Mouse (Mus musculus): ENCODE results near the gene C130026I21Rik.
"Not testable (repeated sequence)": the region's sequence is repeated elsewhere in the genome, so short reads cannot be mapped to it uniquely, and the experiment has no call there.

Gene C130026I21Rik

DNA sequence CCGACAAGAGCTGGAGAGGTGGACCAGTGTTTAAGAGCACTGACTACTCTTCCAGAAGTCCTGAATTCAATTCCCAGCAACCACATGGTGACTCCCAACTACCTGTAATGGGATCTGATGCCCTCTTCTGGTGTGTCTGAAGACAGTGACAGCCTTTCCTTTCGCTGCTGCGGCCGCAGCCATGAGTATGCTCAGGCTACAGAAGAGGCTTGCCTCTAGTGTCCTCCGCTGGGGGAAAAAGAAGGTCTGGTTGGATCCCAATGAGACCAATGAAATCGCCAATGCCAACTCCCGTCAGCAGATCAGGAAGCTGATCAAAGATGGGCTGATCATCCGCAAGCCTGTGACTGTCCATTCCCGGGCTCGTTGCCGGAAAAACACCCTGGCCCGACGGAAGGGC, 258.4 kb downstream of the C130026I21Rik start:
- not testable (repeated sequence) for DNase-seq

DNA sequence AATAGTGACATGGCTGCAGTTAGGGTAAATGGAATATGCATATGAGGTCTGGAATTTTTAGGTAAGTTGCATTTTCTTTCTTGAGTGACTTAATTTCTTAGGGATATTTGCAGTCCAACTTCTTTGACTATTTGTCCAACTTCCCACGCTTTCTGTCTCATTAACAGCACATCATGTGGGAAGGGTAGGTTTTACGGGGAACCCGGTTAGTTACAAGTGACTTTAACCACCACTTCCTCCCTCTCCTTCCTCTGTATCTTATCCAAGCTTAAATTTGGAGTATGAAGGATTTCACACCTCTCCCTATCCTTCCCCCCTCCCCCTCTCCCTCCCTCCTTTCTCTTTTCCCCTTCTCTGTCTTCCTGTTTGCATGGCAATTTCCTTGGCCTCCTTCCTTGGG, 259.4 kb downstream of the C130026I21Rik start:
- not testable (repeated sequence) for DNase-seq

DNA sequence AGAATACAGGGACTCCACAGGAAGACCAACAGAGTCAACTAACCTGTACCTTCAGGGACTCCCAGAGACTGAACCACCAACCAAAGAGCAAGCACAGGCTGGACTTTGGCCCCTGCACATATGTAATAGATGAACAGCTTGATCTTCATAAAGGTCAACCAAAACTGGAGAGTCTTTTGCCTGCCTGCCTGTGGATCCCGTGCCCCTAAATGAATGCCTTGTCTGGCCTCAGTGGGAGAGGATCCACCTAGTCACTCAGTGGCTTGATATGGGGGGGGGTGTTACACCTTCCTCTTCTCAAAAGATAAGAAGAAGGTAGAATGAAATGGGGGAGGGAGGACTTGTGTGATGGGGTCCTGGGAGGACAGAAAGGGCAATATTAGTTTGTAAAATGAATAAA, 262.6 kb downstream of the C130026I21Rik start:
- not testable (repeated sequence) for DNase-seq

GRCm38 (mm10) chr1:84999241-84999640, 271.1 kb downstream of the C130026I21Rik start:
- not testable (repeated sequence) for DNase-seq

DNA sequence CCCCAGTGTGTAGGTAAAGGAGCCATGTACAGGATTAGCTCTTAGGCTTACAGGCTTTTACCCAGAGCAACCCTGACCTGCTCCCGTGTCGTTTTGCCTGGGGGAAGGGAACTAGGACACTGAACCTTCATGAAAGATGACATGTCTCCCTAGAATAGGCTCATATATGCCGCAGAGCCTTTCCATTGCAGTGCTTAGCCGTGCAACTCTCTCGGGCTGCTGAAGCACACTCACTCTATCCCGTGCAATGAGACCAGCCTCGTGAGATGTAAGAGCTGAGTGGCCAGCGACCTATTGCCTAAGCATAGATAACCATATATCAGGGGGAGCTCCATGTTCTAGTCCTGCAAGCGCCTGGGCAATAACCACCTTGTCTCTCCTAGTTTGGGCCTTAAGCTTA, 274.1 kb downstream of the C130026I21Rik start:
- DNase-seq = not testable (repeated sequence)

DNA sequence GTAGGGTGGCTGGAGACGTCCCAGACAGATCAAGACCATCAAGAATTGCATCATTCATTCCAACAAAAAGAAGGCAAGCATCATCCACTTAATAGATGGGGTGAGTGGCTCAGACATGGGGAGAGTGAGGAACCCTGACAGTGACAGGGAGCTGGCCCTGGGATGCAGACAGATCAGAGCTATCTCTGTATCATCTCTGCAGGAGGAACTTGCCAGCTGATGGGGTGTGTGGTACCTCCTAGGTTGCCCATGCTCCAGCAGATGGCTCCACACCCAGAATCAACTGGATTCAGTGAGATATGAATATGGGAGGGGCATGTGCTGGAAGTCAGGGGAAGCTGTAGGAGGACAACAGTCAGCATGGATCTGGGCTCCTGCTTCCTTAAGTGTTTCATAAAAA, 275.9 kb downstream of the C130026I21Rik start:
- not testable (repeated sequence) for DNase-seq

DNA sequence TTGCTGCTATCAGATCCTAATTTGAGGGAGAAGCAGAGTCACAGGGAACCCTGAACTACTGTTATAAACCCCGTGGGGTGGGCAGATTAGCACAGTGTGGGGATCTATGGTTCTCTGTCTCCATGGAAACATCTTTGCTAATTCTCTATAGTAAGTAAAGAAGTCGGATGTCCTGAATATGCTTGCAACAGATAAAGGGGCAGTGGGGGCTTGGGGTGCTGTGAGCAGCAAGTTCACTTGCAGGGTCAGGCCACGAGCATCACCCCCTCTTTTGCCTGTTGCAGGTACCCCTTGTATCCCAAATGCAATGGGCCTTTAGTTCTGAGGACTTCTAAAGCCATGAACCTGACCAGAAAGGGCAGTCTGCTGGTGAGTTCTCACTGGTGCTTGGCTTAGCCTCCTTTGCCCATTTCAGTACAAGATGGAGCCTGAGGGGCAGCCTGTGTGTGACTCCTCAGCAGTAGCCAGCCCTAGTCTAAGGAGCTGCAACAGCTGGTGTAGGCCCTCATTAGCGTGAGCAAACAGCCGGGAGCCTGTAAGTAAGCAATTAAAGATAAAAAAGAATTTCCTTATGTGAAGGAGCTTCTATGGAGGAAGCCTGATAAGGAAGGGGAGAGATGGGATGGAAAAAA, 276.6 kb downstream of the C130026I21Rik start:
- DNase-seq = not testable (repeated sequence)

GRCm38 (mm10) chr1:84993235-84993634, 277.1 kb downstream of the C130026I21Rik start:
- DNase-seq = not testable (repeated sequence)

- not testable (repeated sequence) for DNase-seq
Observed at GRCm38 (mm10) chr1:84992827-84993226, 277.5 kb downstream of the C130026I21Rik start.

- not testable (repeated sequence) for DNase-seq
Observed at GRCm38 (mm10) chr1:84989044-84989443, 281.3 kb downstream of the C130026I21Rik start.

DNA sequence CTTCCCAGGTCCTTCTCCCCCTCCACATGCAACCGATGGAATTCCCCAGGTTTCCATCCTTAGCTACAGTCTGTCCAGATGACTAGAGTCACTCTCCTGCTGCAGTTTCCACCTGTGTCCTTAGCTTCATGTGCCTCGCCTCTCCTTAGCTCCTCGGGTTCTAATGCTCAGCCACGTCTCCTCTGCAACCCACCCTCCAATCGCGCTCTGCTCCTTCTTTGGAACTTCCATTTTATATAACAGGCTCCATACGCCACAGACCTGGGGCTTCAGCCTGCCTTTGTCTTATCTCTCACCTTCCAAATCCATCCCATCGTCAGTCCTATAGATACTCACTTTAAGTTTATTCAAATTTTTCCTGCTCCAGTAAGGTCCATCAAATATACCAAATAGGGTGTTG, 282.6 kb downstream of the C130026I21Rik start:
- not testable (repeated sequence) for DNase-seq

DNA sequence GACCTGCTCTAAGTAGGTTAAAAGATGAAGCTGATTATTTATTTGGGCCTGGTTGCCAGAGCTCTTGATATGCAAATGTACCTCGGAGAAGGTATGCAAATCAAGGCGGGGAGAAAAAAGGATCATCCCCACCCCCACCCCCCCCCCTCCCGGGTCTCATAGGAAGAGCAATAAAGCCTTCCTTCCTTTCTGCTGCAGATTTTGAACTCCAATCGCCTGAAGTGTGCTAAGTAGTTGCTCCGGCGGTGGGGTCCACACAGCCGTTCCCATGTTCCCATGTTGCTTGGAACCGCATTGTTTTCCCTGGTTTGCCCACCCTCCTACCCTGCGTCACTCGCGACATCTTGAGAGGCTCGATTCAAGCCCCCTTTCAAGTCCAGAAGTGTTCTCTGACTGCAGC, 308.6 kb downstream of the C130026I21Rik start:
- DNase-seq = not testable (repeated sequence)

DNA sequence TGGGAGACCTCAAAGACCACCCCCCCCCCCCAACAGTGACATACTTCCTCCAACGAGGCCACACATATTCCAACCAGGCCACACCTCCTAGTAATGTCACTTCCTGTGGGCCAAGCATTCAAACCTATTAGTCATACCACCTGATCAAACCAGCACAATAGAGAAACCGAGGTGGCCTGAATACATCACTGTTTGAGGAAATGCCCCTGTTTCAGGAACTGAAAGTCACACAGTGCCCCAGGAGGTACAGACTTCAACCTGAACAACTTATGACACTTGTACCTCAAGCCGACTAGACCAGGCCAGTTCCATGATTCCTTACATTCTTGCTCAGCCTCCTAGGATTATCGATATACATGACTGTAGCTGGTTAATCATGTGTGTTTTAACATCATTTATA, 312.7 kb downstream of the C130026I21Rik start:
- not testable (repeated sequence) for DNase-seq

DNA sequence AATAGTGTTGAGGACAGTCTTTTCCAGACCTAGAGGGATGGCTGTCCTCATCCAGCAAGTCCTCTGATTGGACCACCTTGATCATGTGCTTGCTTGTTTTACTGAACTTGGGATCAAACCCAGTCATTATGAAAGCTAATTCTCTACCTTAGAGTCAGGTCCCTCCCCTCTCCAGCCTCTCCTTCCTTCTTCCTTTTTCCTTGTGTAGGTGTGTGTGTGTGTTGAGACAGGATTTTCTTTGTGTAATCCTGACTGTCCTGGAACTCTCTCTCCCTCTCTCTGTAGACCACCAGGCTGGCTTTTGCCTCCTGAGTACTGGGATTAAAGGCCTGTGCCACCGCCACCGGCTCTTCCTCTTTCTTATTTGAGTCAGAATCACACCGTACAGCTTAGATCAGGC, 313.6 kb downstream of the C130026I21Rik start:
- DNase-seq = not testable (repeated sequence)

DNA sequence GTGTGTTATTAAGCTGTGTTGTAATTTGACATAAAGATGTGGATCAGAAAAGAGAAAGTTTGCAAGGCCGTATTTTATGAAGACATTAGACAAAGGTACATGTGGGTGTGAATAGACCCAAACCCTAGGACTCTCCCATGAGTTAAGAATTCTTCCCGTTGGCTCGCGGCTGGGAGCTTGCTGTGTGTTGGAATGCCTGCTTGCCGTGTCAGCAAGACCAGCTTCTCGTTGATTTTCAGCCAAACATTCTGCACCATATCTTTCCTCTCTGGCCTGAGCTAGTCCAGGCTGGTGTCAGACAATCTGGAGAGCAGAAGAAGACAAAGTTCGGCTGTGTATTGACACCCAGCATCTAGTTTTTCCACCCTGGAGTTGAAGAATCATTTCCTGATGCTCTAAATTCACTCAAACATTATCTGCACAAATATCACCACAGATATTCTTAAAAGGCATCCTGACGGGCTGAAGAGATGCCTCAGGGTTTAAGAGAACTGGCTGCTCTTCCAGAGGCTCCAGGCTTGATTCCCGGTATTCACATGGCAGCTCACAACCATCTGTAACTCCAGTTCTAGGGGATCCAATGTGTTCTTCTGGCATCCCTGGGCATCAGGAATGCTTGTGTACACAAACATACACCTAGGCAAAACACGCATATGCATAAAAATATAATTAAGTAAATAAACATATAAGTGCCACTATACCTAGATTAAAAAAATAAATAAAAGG, 317.7 kb downstream of the C130026I21Rik start:
- no peak for DNase-seq

DNA sequence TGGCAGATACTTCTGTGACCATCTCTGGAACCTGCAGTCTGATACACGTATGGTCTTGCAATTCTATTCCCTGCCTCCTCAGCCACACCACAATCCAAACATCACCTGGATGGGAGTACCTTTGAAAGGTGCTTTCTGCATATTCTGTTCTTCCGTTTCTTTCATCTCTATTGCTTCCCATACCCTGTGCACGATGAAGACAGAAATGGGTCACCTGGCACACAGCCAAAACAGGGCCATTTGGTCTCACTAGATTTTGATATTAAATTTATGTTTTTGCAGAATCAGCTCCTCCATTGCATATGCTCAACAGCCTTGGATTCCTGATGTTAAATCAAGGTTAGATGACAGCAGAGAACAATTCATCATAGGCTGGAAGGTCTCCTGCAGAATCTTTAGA, 318.8 kb downstream of the C130026I21Rik start:
- DNase-seq = no peak

- no peak for DNase-seq
Observed at GRCm38 (mm10) chr1:84947390-84947789, 323.0 kb downstream of the C130026I21Rik start.

- no peak for DNase-seq
Observed at GRCm38 (mm10) chr1:84945950-84946349, 324.4 kb downstream of the C130026I21Rik start.

- no peak for DNase-seq
Observed at GRCm38 (mm10) chr1:84943549-84943948, 326.8 kb downstream of the C130026I21Rik start.

Data from thymus, postnatal 36 days (tissue).